Mouse (Mus musculus) lung, postnatal 0 days (tissue): ENCODE measurements at regions not wholly inside any gene's neighbourhood (a gene's known extent, or its start where the extent isn't known, plus 50 kb on each side); places are given as distances from the start of the nearest gene placed in this dataset.

Experiments used
- ATAC-seq: fragments of 200-750 bp; cut with Nextera tagmentation; 2 replicates; pipeline ENCODE4 v1.8.0; 2017; ENCODE audit warnings: moderate library complexity
- DNase-seq: peaks from one replicate; pipeline ENCODE4 v3.0.0-alpha.2; 2016; ENCODE audit warnings: low spot score
- H3K27ac ChIP-seq: fragments of 300-500 bp; sonication (generic); 2 replicates; pipeline ENCODE4 v1.5.1; 2014; ENCODE audit warnings: antibody characterized with exemption, mild to moderate bottlenecking, low read length, mixed read lengths
- H3K27me3 ChIP-seq: fragments of 300-500 bp; sonication (generic); replicated peaks from 2 replicates; pipeline ENCODE4 v1.6.1; 2014; ENCODE audit warnings: low read length, mixed read lengths; ENCODE audit not compliant: insufficient read depth
- H3K36me3 ChIP-seq: fragments of 300-500 bp; sonication (generic); 2 replicates; pipeline ENCODE4 v1.6.1; 2014; ENCODE audit warnings: low read length, mixed read lengths; ENCODE audit not compliant: insufficient read depth
- H3K4me1 ChIP-seq: fragments of 300-500 bp; sonication (generic); 2 replicates; pipeline ENCODE4 v1.6.1; 2014; ENCODE audit warnings: antibody characterized with exemption, low read depth, low read length, mixed read lengths; ENCODE audit not compliant: insufficient read depth
- H3K4me2 ChIP-seq: fragments of 300-500 bp; sonication (generic); replicated peaks from 2 replicates; pipeline ENCODE4 v1.6.1; 2014; ENCODE audit warnings: low read depth, mild to moderate bottlenecking, low read length, moderate library complexity, mixed read lengths
- H3K4me3 ChIP-seq: fragments of 300-500 bp; sonication (generic); 2 replicates; pipeline ENCODE4 v1.5.1; 2014; ENCODE audit warnings: low read depth, low read length
- H3K9ac ChIP-seq: fragments of 300-500 bp; sonication (generic); replicated peaks from 2 replicates; pipeline ENCODE4 v1.6.1; 2014; ENCODE audit warnings: low read depth, mild to moderate bottlenecking
- H3K9me3 ChIP-seq: fragments of 300-500 bp; sonication (generic); 2 replicates; pipeline ENCODE4 v1.6.1; 2016; ENCODE audit warnings: low read length, mixed read lengths
- CTCF ChIP-seq: IDR thresholded peaks from 2 replicates; pipeline ENCODE4 v1.5.1; 2016; ENCODE audit warnings: antibody characterized with exemption, mild to moderate bottlenecking
- EP300 ChIP-seq: IDR thresholded peaks from 2 replicates; pipeline ENCODE4 v1.6.1; 2016; ENCODE audit warnings: antibody characterized with exemption, mild to moderate bottlenecking, control low read depth
- WGBS: fragments of 180-500 bp; shearing (Covaris S2); extraction: QIAGEN DNeasy Blood & Tissue Kit; methylation state at CpG from one replicate; pipeline ENCODE4 v1.1.7; 2014; 5-methylcytosine and 5-hydroxymethylcytosine counted together

- H3K27me3 ChIP-seq, result no peaks in the 10 kb centered on the region
- no peak overlapping the region for H3K4me2 ChIP-seq
- ATAC-seq (no peak), DNase-seq (no peak)
- no peak overlapping the region for H3K9ac ChIP-seq
- H3K9me3 ChIP-seq, result no peaks in the 10 kb centered on the region
- 71% methylated on average over 7 of the region's 7 CpGs for WGBS
- H3K27ac ChIP-seq, result no peak overlapping the region
- H3K36me3 ChIP-seq, result no peaks in the 10 kb centered on the region
- no peak overlapping the region for H3K4me3 ChIP-seq
- H3K4me1 ChIP-seq, result peaks cover 5% of the 10 kb centered on the region; the same call in 1 of the 2 replicates
- TF ChIP-seq EP300, result no peak
- TF ChIP-seq CTCF, result no peak
These were observed 72.6 kb upstream of the Bmp2k start for GRCm38 (mm10) chr5:96924736-96925429.

GRCm38 (mm10) chr5:96925943-96926342 is 71.5 kb upstream of the Bmp2k start:
- no peak for ATAC-seq
- TF ChIP-seq CTCF, result no peak
- no peak for TF ChIP-seq EP300
- 81% methylated on average over 2 of the region's 2 CpGs for WGBS

GRCm38 (mm10) chr5:96931091-96931490 is 66.4 kb upstream of the Bmp2k start:
- TF ChIP-seq CTCF, result no peak
- TF ChIP-seq EP300, result no peak
- H3K9ac ChIP-seq, result no peak overlapping the region
- no peak overlapping the region for H3K4me3 ChIP-seq
- H3K27ac ChIP-seq, result no peak overlapping the region
- no peaks in the 10 kb centered on the region for H3K36me3 ChIP-seq
- no peaks in the 10 kb centered on the region for H3K27me3 ChIP-seq
- no peak overlapping the region for H3K4me2 ChIP-seq
- no peaks in the 10 kb centered on the region for H3K9me3 ChIP-seq
- no peaks in the 10 kb centered on the region for H3K4me1 ChIP-seq
- no peak for DNase-seq
- ATAC-seq, result no peak
- 42% methylated on average over 2 of the region's 2 CpGs for WGBS

More at GRCm38 (mm10) chr5:96925943-96926342, 71.5 kb upstream of the Bmp2k start:
- Histone ChIP-seq H3K27ac (no peak overlapping the region), H3K36me3 (no peaks in the 10 kb centered on the region), H3K9ac (no peak overlapping the region), H3K4me2 (no peak overlapping the region), H3K4me3 (no peak overlapping the region), H3K9me3 (no peaks in the 10 kb centered on the region), H3K4me1 (peaks cover 5% of the 10 kb centered on the region; the same call in 1 of the 2 replicates), H3K27me3 (no peaks in the 10 kb centered on the region)
- no peak for DNase-seq

GRCm38 (mm10) chr5:96931576-96932152 is 65.8 kb upstream of the Bmp2k start:
- Histone ChIP-seq H3K9me3 (no peaks in the 10 kb centered on the region), H3K4me3 (no peak overlapping the region)

GRCm38 (mm10) chr5:96936239-96936638 is 61.2 kb upstream of the Bmp2k start:
- no peaks in the 10 kb centered on the region for H3K27me3 ChIP-seq
- DNase-seq, result no peak
- H3K4me2 ChIP-seq, result no peak overlapping the region
- H3K9me3 ChIP-seq, result no peaks in the 10 kb centered on the region
- H3K4me3 ChIP-seq, result no peak overlapping the region
- no peak overlapping the region for H3K27ac ChIP-seq
- 75% methylated on average over 3 of the region's 3 CpGs for WGBS
- ATAC-seq, result no peak
- no peaks in the 10 kb centered on the region for H3K36me3 ChIP-seq
- H3K9ac ChIP-seq, result no peak overlapping the region
- H3K4me1 ChIP-seq, result no peaks in the 10 kb centered on the region
- TF ChIP-seq EP300, result no peak
- no peak for TF ChIP-seq CTCF

More at GRCm38 (mm10) chr5:96931576-96932152, 65.8 kb upstream of the Bmp2k start:
- Histone ChIP-seq H3K4me1 (no peaks in the 10 kb centered on the region), H3K4me2 (no peak overlapping the region), H3K27me3 (no peaks in the 10 kb centered on the region), H3K9ac (no peak overlapping the region), H3K27ac (no peak overlapping the region), H3K36me3 (no peaks in the 10 kb centered on the region)
- 44% methylated on average over 4 of the region's 4 CpGs for WGBS
- ATAC-seq, result no peak
- TF ChIP-seq CTCF (no peak), EP300 (no peak)
- DNase-seq, result peak; percentile 17

- H3K27ac ChIP-seq, result no peak overlapping the region
- no peak overlapping the region for H3K4me2 ChIP-seq
- H3K4me1 ChIP-seq, result no peaks in the 10 kb centered on the region
- H3K27me3 ChIP-seq, result no peaks in the 10 kb centered on the region
- H3K9ac ChIP-seq, result no peak overlapping the region
- no peaks in the 10 kb centered on the region for H3K9me3 ChIP-seq
- DNase-seq (no peak), ATAC-seq (no peak)
- TF ChIP-seq EP300, result no peak
- no peak for TF ChIP-seq CTCF
- 74% methylated on average over 11 of the region's 11 CpGs for WGBS
- no peaks in the 10 kb centered on the region for H3K36me3 ChIP-seq
- H3K4me3 ChIP-seq, result no peak overlapping the region
These were observed 58.8 kb upstream of the Bmp2k start for GRCm38 (mm10) chr5:96938718-96939117.
